Mouse (Mus musculus): ENCODE data around the gene 1600012H06Rik.
"Not testable (repeated sequence)": the region's sequence is repeated elsewhere in the genome, so short reads cannot be mapped to it uniquely, and the experiment has no call there.

1600012H06Rik gene

GRCm38 (mm10) chr17:14943729-14944059 lies 710 bp downstream of the 1600012H06Rik start:
- DNase-seq (ENCODE audit: low read depth, low spot score), result no peak

- no peak for DNase-seq (ENCODE audit: low read depth, low spot score)
Observed at GRCm38 (mm10) chr17:14944551-14944950, 1.6 kb downstream of the 1600012H06Rik start.

GRCm38 (mm10) chr17:14949161-14949827 lies 6.3 kb downstream of the 1600012H06Rik start:
- DNase-seq (ENCODE audit: low read depth, low spot score), result no peak

GRCm38 (mm10) chr17:14953452-14953851 lies 10.5 kb downstream of the 1600012H06Rik start:
- DNase-seq (ENCODE audit: low read depth, low spot score), result no peak

- no peak for DNase-seq (ENCODE audit: low read depth, low spot score)
Observed at GRCm38 (mm10) chr17:14958686-14959327, 15.8 kb downstream of the 1600012H06Rik start.

- no peak for DNase-seq (ENCODE audit: low read depth, low spot score)
Observed at GRCm38 (mm10) chr17:14959979-14960378, 17.0 kb downstream of the 1600012H06Rik start.

GRCm38 (mm10) chr17:14960520-14960919 lies 17.5 kb downstream of the 1600012H06Rik start:
- DNase-seq (ENCODE audit: low read depth, low spot score), result no peak

GRCm38 (mm10) chr17:14960951-14961556 lies 18.1 kb downstream of the 1600012H06Rik start, which contains the start of gene Phf10:
TSS of gene Phf10 (minus strand) at chr17:14961273.
- DNase-seq (ENCODE audit: low read depth, low spot score), result not testable (repeated sequence)

- not testable (repeated sequence) for DNase-seq (ENCODE audit: low read depth, low spot score)
Observed at GRCm38 (mm10) chr17:14961557-14962154, 18.7 kb downstream of the 1600012H06Rik start.

- not testable (repeated sequence) for DNase-seq (ENCODE audit: low read depth, low spot score)
Observed at GRCm38 (mm10) chr17:14968373-14968913, 25.5 kb downstream of the 1600012H06Rik start.

- not testable (repeated sequence) for DNase-seq (ENCODE audit: low read depth, low spot score)
Observed at GRCm38 (mm10) chr17:14977718-14978361, 34.9 kb downstream of the 1600012H06Rik start.

GRCm38 (mm10) chr17:14978362-14979038 lies 35.5 kb downstream of the 1600012H06Rik start, which contains the start of the genes 9030025P20Rik and Gm3417:
TSS of gene 9030025P20Rik (plus strand) at chr17:14978468.
TSS of gene Gm3417 (minus strand) at chr17:14978790.
- not testable (repeated sequence) for DNase-seq (ENCODE audit: low read depth, low spot score)

GRCm38 (mm10) chr17:14990116-14990702 lies 47.2 kb downstream of the 1600012H06Rik start:
- DNase-seq (ENCODE audit: low read depth, low spot score), result not testable (repeated sequence)

- DNase-seq (ENCODE audit: low read depth, low spot score), result not testable (repeated sequence)
Observed at GRCm38 (mm10) chr17:14992522-14993138, 49.6 kb downstream of the 1600012H06Rik start.

- DNase-seq (ENCODE audit: low read depth, low spot score), result not testable (repeated sequence)
Observed at GRCm38 (mm10) chr17:14993139-14993832, 50.3 kb downstream of the 1600012H06Rik start.

GRCm38 (mm10) chr17:14994140-14994539 lies 51.2 kb downstream of the 1600012H06Rik start:
- DNase-seq (ENCODE audit: low read depth, low spot score), result not testable (repeated sequence)

GRCm38 (mm10) chr17:15000047-15000446 lies 57.1 kb downstream of the 1600012H06Rik start:
- not testable (repeated sequence) for DNase-seq (ENCODE audit: low read depth, low spot score)

- not testable (repeated sequence) for DNase-seq (ENCODE audit: low read depth, low spot score)
Observed at GRCm38 (mm10) chr17:15009088-15009487, 66.1 kb downstream of the 1600012H06Rik start.

All from embryo, embryonic 11.5 days (tissue).